8 mouse cellular contexts compared by ENCODE assay signal in genomic region chr5:74092481-74092832, GRCm38 (mm10). TPM values are rescaled to one million over a fixed set of nuclear protein-coding genes. Genes with fewer than 3 reads are reported as not detected.
A peak's percentile ranks its signal among the peaks of the same experiment; 100 is the strongest.
DNase-seq lines count a peak whose midpoint lies in the region; ATAC-seq and TF ChIP-seq lines count a peak whose summit lies in the region.

No protein-coding gene starts in this region.

- ATAC-seq in lung, embryonic 14.5 days (ENCODE audit: insufficient read depth): no peak; the same call in 1 of the 2 replicates
- ATAC-seq in limb, embryonic 11.5 days (ENCODE audit: insufficient number of reproducible peaks, low FRiP score, low TSS enrichment, low read depth): no peak; the same call in 1 of the 2 replicates
- ATAC-seq in neural tube, embryonic 14.5 days (ENCODE audit: low read depth): peak; percentile 13; the same call in 1 of the 2 replicates

- TF ChIP-seq CTCF in lung, embryonic 14.5 days (IDR thresholded peaks at IDR 0.05; ENCODE audit: low read depth): no peak

- DNase-seq in lung, embryonic 14.5 days: no peak
- no peak for DNase-seq in lung, postnatal 36 days
- no peak for DNase-seq in limb, embryonic 11.5 days (ENCODE audit: low spot score)
- DNase-seq in yolk sac, embryonic 10.5 days (ENCODE audit: low spot score): no peak
- no peak for DNase-seq in kidney, adult 8-10 months
- no peak for DNase-seq in adipocyte (ENCODE audit: low spot score)

- 38% methylated on average over 4 of the region's 4 CpGs for WGBS in lung, embryonic 14.5 days
- 44% methylated on average over 4 of the region's 4 CpGs for WGBS in limb, embryonic 11.5 days
- 49% methylated on average over 4 of the region's 4 CpGs for WGBS in neural tube, embryonic 14.5 days

- H3K9ac ChIP-seq in lung, embryonic 14.5 days: no peak overlapping the region
- H3K9ac ChIP-seq in limb, embryonic 11.5 days (ENCODE audit: low read length): no peak overlapping the region
- no peak overlapping the region for H3K9ac ChIP-seq in neural tube, embryonic 14.5 days (replicated peaks; ENCODE audit: low read depth, low read length)

- H3K27ac ChIP-seq in lung, embryonic 14.5 days (ENCODE audit: low read depth): no peak overlapping the region
- H3K27ac ChIP-seq in limb, embryonic 11.5 days (replicated peaks; ENCODE audit: low read depth, low read length): no peak overlapping the region; the same call in 1 of the 2 replicates
- no peak overlapping the region for H3K27ac ChIP-seq in neural tube, embryonic 14.5 days (ENCODE audit: low read depth, low read length)

- H3K4me3 ChIP-seq in lung, embryonic 14.5 days (ENCODE audit: low read depth, low read length): peak overlapping the region; percentile 84
- peak overlapping the region; percentile 94 for H3K4me3 ChIP-seq in erythroblast, embryonic 14.5 days (replicated peaks)
- peak overlapping the region; percentile 96; the same call in 1 of the 2 replicates for H3K4me3 ChIP-seq in limb, embryonic 11.5 days (ENCODE audit: low read depth, low read length)
- H3K4me3 ChIP-seq in neural tube, embryonic 14.5 days (ENCODE audit: low read depth, low read length): peak overlapping the region; percentile 86

- H3K27me3 ChIP-seq in lung, embryonic 14.5 days (ENCODE audit: insufficient read depth, low read length): no peaks in the 10 kb centered on the region
- no peaks in the 10 kb centered on the region for H3K27me3 ChIP-seq in erythroblast, embryonic 14.5 days (ENCODE audit: control insufficient read depth)
- no peaks in the 10 kb centered on the region for H3K27me3 ChIP-seq in limb, embryonic 11.5 days (ENCODE audit: control insufficient read depth, insufficient read depth, low read length)
- no peaks in the 10 kb centered on the region for H3K27me3 ChIP-seq in neural tube, embryonic 14.5 days (ENCODE audit: control insufficient read depth, insufficient read depth, low read length)

- H3K36me3 ChIP-seq in lung, embryonic 14.5 days (ENCODE audit: insufficient read depth): peaks cover 33% of the 10 kb centered on the region
- H3K36me3 ChIP-seq in erythroblast, embryonic 14.5 days (ENCODE audit: control insufficient read depth): peaks cover 24% of the 10 kb centered on the region
- peaks cover 9% of the 10 kb centered on the region for H3K36me3 ChIP-seq in limb, embryonic 11.5 days (ENCODE audit: control insufficient read depth, insufficient read depth, low read length)
- H3K36me3 ChIP-seq in neural tube, embryonic 14.5 days (ENCODE audit: control insufficient read depth, insufficient read depth, low read length): no peaks in the 10 kb centered on the region

- no peaks in the 10 kb centered on the region for H3K9me3 ChIP-seq in lung, embryonic 14.5 days (ENCODE audit: low read depth, low read length)
- 0 out of 2 replicates have a peak, but pooled peaks cover 2% of the 10 kb centered on the region for H3K9me3 ChIP-seq in erythroblast, embryonic 14.5 days (ENCODE audit: control insufficient read depth, low read length)
- H3K9me3 ChIP-seq in limb, embryonic 11.5 days (ENCODE audit: control insufficient read depth, low read length): no peaks in the 10 kb centered on the region
- no peaks in the 10 kb centered on the region for H3K9me3 ChIP-seq in neural tube, embryonic 14.5 days (ENCODE audit: control insufficient read depth, low read length)

- peak overlapping the region; percentile 58 for H3K4me2 ChIP-seq in lung, embryonic 14.5 days
- peak overlapping the region; percentile 15; the same call in 1 of the 2 replicates for H3K4me2 ChIP-seq in limb, embryonic 11.5 days (ENCODE audit: low read depth, severe bottlenecking)
- peak overlapping the region; percentile 50 for H3K4me2 ChIP-seq in neural tube, embryonic 14.5 days (ENCODE audit: low read depth, low read length)

- H3K4me1 ChIP-seq in lung, embryonic 14.5 days (ENCODE audit: insufficient read depth): peaks cover 9% of the 10 kb centered on the region; the same call in 1 of the 2 replicates
- H3K4me1 ChIP-seq in erythroblast, embryonic 14.5 days (ENCODE audit: control insufficient read depth): peaks cover 28% of the 10 kb centered on the region
- H3K4me1 ChIP-seq in limb, embryonic 11.5 days (ENCODE audit: control insufficient read depth, insufficient read depth, low read length): peaks cover 3% of the 10 kb centered on the region; the same call in 1 of the 2 replicates
- H3K4me1 ChIP-seq in neural tube, embryonic 14.5 days (ENCODE audit: control insufficient read depth, insufficient read depth, low read length): peaks cover 7% of the 10 kb centered on the region

RNA-seq across cellular contexts. Expression of gene Usp46, which starts 24.2 kb away (rescaled TPM):
- polyA plus RNA-seq in lung, embryonic 14.5 days (2014; fragmentation: Nextera tagmentation; extraction: Ambion mirVana): 46.8 and 48.6 TPM in 2 replicates
- 0.18 and 0.36 TPM in 2 replicates for polyA plus RNA-seq in erythroblast, embryonic 14.5 days (2012)
- polyA plus RNA-seq in limb, embryonic 11.5 days (2014; fragmentation: Nextera tagmentation; extraction: Ambion mirVana): 48.8 and 50.7 TPM in 2 replicates
- 36.8 and 41.9 TPM in 2 replicates for polyA plus RNA-seq in neural tube, embryonic 14.5 days (2014; fragmentation: Nextera tagmentation; extraction: Ambion mirVana)

Comparison
In these comparisons a context has a peak if more than half of its experiments do, and no peak if none do; other contexts are left out.
1. RNA of gene Usp46, which starts 24.2 kb away (polyA plus RNA-seq): 48.8 to 50.7 TPM in limb, embryonic 11.5 days, 46.8 to 48.6 TPM in lung, embryonic 14.5 days and 36.8 to 41.9 TPM in neural tube, embryonic 14.5 days; 0.18 to 0.36 TPM in erythroblast, embryonic 14.5 days; every median in the first group is over 10 times any median in the second.
2. Peak in every context shown above with its lines, with median percentiles within 50 percentile points of each other: H3K4me2 ChIP-seq and H3K4me3 ChIP-seq.